Mouse (Mus musculus) heart, embryonic 15.5 days (tissue): ENCODE measurements at regions not wholly inside any gene's neighbourhood (a gene's known extent, or its start where the extent isn't known, plus 50 kb on each side); places are given as distances from the start of the nearest gene placed in this dataset. TPM values are rescaled to one million over a fixed set of nuclear protein-coding genes. Genes with fewer than 3 reads are reported as not detected.

Experiments
- ATAC-seq: fragments of 200-750 bp; cut with Nextera tagmentation; replicated peaks from 2 replicates; pipeline ENCODE4 v1.8.0; 2017; ENCODE audit warnings: low read depth, moderate TSS enrichment; ENCODE audit not compliant: insufficient number of reproducible peaks, insufficient read depth, low FRiP score
- H3K27ac ChIP-seq: fragments of 300-500 bp; sonication (generic); 2 replicates; pipeline ENCODE4 v1.5.1; 2015; ENCODE audit warnings: mild to moderate bottlenecking, inconsistent platforms
- H3K27me3 ChIP-seq: fragments of 300-500 bp; sonication (generic); 2 replicates; pipeline ENCODE4 v1.6.1; 2015; ENCODE audit warnings: inconsistent platforms
- H3K36me3 ChIP-seq: fragments of 300-500 bp; sonication (generic); 2 replicates; pipeline ENCODE4 v1.6.1; 2015; ENCODE audit warnings: mild to moderate bottlenecking, inconsistent platforms
- H3K4me1 ChIP-seq: fragments of 300-500 bp; sonication (generic); replicated peaks from 2 replicates; pipeline ENCODE4 v1.6.1; 2015; ENCODE audit warnings: inconsistent platforms
- H3K4me2 ChIP-seq: fragments of 300-500 bp; sonication (generic); 2 replicates; pipeline ENCODE4 v1.6.1; 2015; ENCODE audit warnings: inconsistent platforms, mild to moderate bottlenecking, moderate library complexity
- H3K4me3 ChIP-seq: fragments of 300-500 bp; sonication (generic); 2 replicates; pipeline ENCODE4 v1.5.1; 2015; ENCODE audit warnings: mild to moderate bottlenecking, inconsistent platforms
- H3K9ac ChIP-seq: fragments of 300-500 bp; sonication (generic); 2 replicates; pipeline ENCODE4 v1.6.1; 2015; ENCODE audit warnings: mild to moderate bottlenecking, inconsistent platforms
- H3K9me3 ChIP-seq: fragments of 300-500 bp; sonication (generic); replicated peaks from 2 replicates; pipeline ENCODE4 v1.6.1; 2016; ENCODE audit warnings: inconsistent platforms
- WGBS: fragments of 180-500 bp; shearing (Covaris S2); methylation state at CpG from one replicate; pipeline ENCODE4 v1.1.7; 2015; ENCODE audit warnings: mixed read lengths; 5-methylcytosine and 5-hydroxymethylcytosine counted together
- microRNA-seq: library from miRNA; unstranded; fragments of <30 nt; microRNA quantifications from one replicate; pipeline ENCODE4, GENCODE M21; 2016

DNA sequence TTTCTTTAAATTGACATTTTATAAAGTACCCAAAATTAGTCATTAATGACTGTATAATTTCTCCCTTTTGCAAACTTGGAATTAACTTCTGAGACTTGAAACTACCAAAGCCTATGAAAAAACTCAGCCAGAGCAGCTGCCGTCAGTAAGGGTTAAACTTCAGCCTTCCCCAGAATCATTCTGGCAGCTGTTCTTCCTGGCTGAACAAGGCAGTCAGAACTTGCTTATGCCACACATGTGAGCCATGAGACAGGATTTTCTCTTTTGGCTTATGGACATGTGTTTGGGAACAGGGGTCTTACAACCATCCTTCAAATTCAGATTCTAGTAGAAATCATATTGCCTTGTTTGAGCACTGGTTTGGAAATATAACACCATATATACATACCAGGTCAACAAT, 422.4 kb upstream of the Fat1 start:
- Histone ChIP-seq H3K4me2 (no peak overlapping the region), H3K9me3 (no peaks in the 10 kb centered on the region), H3K36me3 (no peaks in the 10 kb centered on the region), H3K4me1 (no peaks in the 10 kb centered on the region), H3K27ac (no peak overlapping the region), H3K4me3 (no peak overlapping the region), H3K27me3 (no peaks in the 10 kb centered on the region), H3K9ac (no peak overlapping the region)
- WGBS: 76% methylated on average over 1 of the region's 1 CpGs
- no peak for ATAC-seq

DNA sequence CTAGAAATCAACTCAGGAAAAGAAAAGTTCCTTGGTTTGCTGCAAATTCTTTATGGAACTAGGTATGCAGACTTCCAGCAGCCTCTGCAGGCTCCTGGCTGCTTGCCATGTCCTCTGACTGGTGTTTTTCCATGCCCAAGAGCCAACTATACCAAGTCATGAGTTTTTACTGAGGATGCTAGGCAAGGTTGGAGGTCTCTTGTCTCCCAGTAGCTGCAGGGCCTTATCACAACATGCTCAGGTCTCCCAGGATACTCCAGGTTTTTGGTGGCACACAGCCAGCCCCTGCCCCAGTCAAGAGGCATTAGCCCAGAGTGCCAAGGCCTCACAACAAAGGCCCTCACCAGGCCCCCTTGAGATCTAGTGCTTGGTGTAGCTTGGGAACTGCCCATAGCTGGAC, 409.3 kb upstream of the Fat1 start:
- Histone ChIP-seq H3K36me3 (no peaks in the 10 kb centered on the region), H3K27ac (peak overlapping the region; percentile 74), H3K4me1 (peaks cover 13% of the 10 kb centered on the region), H3K9ac (no peak overlapping the region), H3K9me3 (no peaks in the 10 kb centered on the region), H3K4me3 (no peak overlapping the region), H3K27me3 (no peaks in the 10 kb centered on the region), H3K4me2 (no peak overlapping the region)
- ATAC-seq: peak; percentile 60; the same call in 1 of the 2 replicates

DNA sequence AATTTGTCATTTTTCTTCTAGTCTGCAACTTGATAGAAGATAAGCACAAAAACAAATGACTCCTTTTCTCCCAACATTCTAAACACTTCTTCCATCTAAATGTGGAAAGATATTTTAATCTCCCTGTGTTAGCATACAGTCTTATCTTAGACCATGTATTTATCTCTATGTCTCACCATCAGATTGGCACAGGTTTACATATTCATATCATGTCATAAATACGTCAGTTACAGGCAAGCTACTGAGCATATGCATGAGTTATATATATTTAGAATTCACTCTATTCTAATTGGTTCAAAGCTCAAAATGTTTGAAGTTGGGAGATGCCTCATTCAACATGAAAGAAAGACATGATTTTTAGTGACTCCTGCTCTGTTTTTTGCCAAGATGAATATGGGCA, 405.6 kb upstream of the Fat1 start:
- no peak overlapping the region for H3K9ac ChIP-seq
- no peak overlapping the region for H3K4me3 ChIP-seq
- ATAC-seq: no peak
- H3K27me3 ChIP-seq: no peaks in the 10 kb centered on the region
- H3K9me3 ChIP-seq: no peaks in the 10 kb centered on the region
- WGBS: 64% methylated on average over 1 of the region's 1 CpGs
- H3K36me3 ChIP-seq: no peaks in the 10 kb centered on the region
- H3K4me1 ChIP-seq: peaks cover 13% of the 10 kb centered on the region
- no peak overlapping the region for H3K27ac ChIP-seq
- no peak overlapping the region for H3K4me2 ChIP-seq

DNA sequence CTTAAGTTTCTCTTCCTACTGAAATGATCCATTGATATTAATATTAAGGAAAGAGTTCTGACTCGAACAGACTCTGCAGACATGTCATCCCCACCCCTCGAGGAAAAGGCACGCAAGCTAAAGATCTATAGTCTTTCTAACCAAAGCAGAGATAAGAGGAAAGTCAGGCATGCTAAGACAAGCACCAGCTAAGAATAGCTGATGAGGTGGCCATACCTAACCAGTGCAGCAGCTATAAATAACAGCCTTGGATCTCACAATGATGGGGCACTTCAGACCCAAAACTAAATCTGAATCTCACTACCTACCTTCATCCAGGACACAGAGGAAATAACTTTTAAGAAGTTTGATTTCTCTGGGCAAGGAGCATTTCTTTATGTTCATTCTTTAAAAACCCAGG, 386.4 kb upstream of the Fat1 start:
- peak; percentile 66; the same call in 1 of the 2 replicates for ATAC-seq
- H3K4me1 ChIP-seq: no peaks in the 10 kb centered on the region
- H3K27ac ChIP-seq: peak overlapping the region; percentile 55

DNA sequence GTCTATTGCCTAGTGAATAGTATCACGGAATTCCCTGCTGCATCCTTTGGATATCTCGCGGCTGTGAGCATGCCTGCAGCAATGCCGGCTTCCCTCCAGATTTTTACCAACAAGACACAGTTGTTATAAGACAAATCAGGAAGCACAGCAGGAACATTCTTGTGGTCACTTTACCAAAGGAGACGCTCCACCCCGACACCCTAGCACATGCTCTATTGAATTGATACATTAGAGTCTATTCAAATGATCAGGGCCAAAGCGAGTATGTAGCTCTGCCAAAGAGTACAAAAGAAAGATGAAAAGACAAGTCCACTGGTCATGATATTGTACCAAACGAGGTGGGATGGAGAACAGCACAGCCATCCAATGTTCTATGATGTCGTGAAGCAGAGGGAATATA, 376.1 kb upstream of the Fat1 start:
- Histone ChIP-seq H3K36me3 (no peaks in the 10 kb centered on the region), H3K4me3 (no peak overlapping the region), H3K27ac (no peak overlapping the region), H3K27me3 (no peaks in the 10 kb centered on the region), H3K9ac (no peak overlapping the region), H3K9me3 (no peaks in the 10 kb centered on the region), H3K4me1 (no peaks in the 10 kb centered on the region), H3K4me2 (no peak overlapping the region)
- WGBS: 86% methylated on average over 9 of the region's 9 CpGs
- no peak for ATAC-seq

More for the DNA sequence above, 386.4 kb upstream of the Fat1 start:
- no peak overlapping the region for H3K9ac ChIP-seq
- 29% methylated on average over 3 of the region's 3 CpGs for WGBS
- no peaks in the 10 kb centered on the region for H3K27me3 ChIP-seq
- no peak overlapping the region for H3K4me2 ChIP-seq
- no peaks in the 10 kb centered on the region for H3K36me3 ChIP-seq
- H3K4me3 ChIP-seq: no peak overlapping the region
- H3K9me3 ChIP-seq: no peaks in the 10 kb centered on the region

DNA sequence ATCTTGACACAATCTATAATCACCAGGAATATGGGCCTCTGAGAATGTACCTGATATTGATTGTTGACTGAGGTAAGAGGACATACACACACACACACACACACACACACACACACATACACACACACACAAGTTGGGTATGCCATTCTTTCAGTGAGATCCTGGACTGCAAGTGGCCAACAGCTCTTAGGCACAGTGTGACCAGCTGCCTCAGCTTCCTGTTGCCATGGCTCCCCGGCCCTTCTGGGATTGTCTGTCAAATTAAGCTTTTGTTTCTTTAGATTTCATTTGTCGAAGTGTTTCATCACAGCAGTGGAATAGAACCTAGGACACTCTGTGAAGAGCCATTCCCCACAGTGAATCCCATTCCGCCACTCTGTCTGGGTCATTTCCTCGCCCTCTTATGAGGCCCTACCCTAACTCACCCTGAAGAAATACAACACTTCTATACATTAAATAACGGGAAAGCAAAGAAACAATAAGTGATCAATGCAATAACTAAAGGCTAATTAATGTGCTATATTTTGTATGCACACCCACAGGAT, 358.9 kb upstream of the Fat1 start:
- H3K4me2 ChIP-seq: no peak overlapping the region
- no peak overlapping the region for H3K27ac ChIP-seq
- no peaks in the 10 kb centered on the region for H3K27me3 ChIP-seq
- no peak for ATAC-seq
- no peaks in the 10 kb centered on the region for H3K4me1 ChIP-seq
- 73% methylated on average over 5 of the region's 5 CpGs for WGBS
- no peaks in the 10 kb centered on the region for H3K9me3 ChIP-seq
- no peak overlapping the region for H3K4me3 ChIP-seq
- no peaks in the 10 kb centered on the region for H3K36me3 ChIP-seq
- no peak overlapping the region for H3K9ac ChIP-seq

DNA sequence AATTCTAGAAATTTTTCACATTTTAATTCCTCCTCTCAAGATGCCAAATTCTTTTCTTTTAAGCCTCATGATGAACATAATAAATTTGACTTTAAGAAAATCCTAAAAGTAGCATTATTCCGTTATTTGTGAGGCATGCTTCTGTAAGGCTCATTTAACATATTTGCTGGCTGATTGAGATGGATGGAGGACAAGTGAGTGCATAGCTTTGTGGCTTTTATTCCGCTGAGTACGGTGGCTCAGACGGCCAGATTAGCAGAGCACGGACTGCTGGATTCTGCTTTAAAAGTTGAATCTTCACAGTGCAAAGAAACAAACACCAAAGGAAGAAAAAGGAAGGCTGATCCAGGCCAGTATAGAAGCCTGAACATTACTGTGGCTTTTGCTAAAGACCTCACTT, 358.3 kb upstream of the Fat1 start:
- Histone ChIP-seq H3K27ac (no peak overlapping the region), H3K4me3 (no peak overlapping the region), H3K4me2 (no peak overlapping the region), H3K36me3 (no peaks in the 10 kb centered on the region), H3K9me3 (no peaks in the 10 kb centered on the region), H3K9ac (no peak overlapping the region), H3K4me1 (no peaks in the 10 kb centered on the region), H3K27me3 (no peaks in the 10 kb centered on the region)
- 71% methylated on average over 5 of the region's 5 CpGs for WGBS
- ATAC-seq: no peak

Small RNA genes lying in the stretch of these regions (microRNA-seq; reads per million reads assigned to microRNA genes)
- not detected for gene Gm26241
